In genomic region chr17:26385252-26386130, GRCm38 (mm10) we compare ENCODE assay signal across 14 mouse cellular contexts. TPM values are rescaled to one million over a fixed set of nuclear protein-coding genes. Genes with fewer than 3 reads are reported as not detected.
A peak's percentile ranks its signal among the peaks of the same experiment; 100 is the strongest.
DNase-seq lines count a peak whose midpoint lies in the region; ATAC-seq and TF ChIP-seq lines count a peak whose summit lies in the region.
"Had no signal": no experiment of that assay in that cellular context is flagged by ENCODE, and none has a peak within 500 bp of the region (broad histone marks: within the 10 kb centered on the region; RNA-seq: fewer than 3 reads in every experiment).

No protein-coding gene starts in this region.

- DNase-seq in gastrocnemius, postnatal 25 days: peak; percentile 42
- DNase-seq in gastrocnemius, postnatal 10 days: no peak
- DNase-seq in heart, adult 8-10 months (ENCODE audit: low spot score): peak; percentile 83
- DNase-seq in lung, postnatal 10 days: peak; percentile 64
- no peak for DNase-seq in layer of hippocampus, postnatal 25 days (ENCODE audit: extremely low spot score in 1 of 2, low spot score in 1 of 2)
- DNase-seq in hindbrain, postnatal 0 days (ENCODE audit: low spot score): no peak
- DNase-seq in adipocyte (ENCODE audit: low spot score): no peak
- DNase-seq: right cerebral cortex, adult 18-20 months had no signal

- peaks cover 39% of the 10 kb centered on the region for H3K4me1 ChIP-seq in intestine, embryonic 16.5 days (ENCODE audit: control insufficient read depth, insufficient read depth, low read length)
- H3K4me1 ChIP-seq in hindbrain, postnatal 0 days (ENCODE audit: insufficient read depth, low read length): peaks cover 21% of the 10 kb centered on the region

- no peaks in the 10 kb centered on the region for H3K36me3 ChIP-seq in intestine, embryonic 16.5 days (ENCODE audit: control insufficient read depth, insufficient read depth, low read length)
- H3K36me3 ChIP-seq in hindbrain, postnatal 0 days (ENCODE audit: insufficient read depth, low read length): no peaks in the 10 kb centered on the region
- H3K36me3 ChIP-seq: forebrain, embryonic 10.5 days; liver, embryonic 12.5 days; midbrain, embryonic 10.5 days; neural tube, embryonic 12.5 days had no signal

- ATAC-seq in intestine, embryonic 16.5 days: no peak
- ATAC-seq in hindbrain, postnatal 0 days: no peak
- ATAC-seq: liver, embryonic 12.5 days; Patski had no signal

- no peaks in the 10 kb centered on the region for H3K27me3 ChIP-seq in intestine, embryonic 16.5 days (replicated peaks; ENCODE audit: control insufficient read depth, insufficient read depth, low read length)
- no peaks in the 10 kb centered on the region for H3K27me3 ChIP-seq in hindbrain, postnatal 0 days (ENCODE audit: insufficient read depth, low read length)
- H3K27me3 ChIP-seq: neural tube, embryonic 12.5 days; Patski had no signal

- no peak overlapping the region for H3K4me2 ChIP-seq in intestine, embryonic 16.5 days (ENCODE audit: low read depth, low read length)
- no peak overlapping the region for H3K4me2 ChIP-seq in hindbrain, postnatal 0 days (ENCODE audit: low read depth, low read length)
- H3K4me2 ChIP-seq: liver, embryonic 12.5 days; neural tube, embryonic 12.5 days had no signal

- no peak for TF ChIP-seq CTCF in hindbrain, postnatal 0 days (IDR thresholded peaks at IDR 0.05; ENCODE audit: low read depth)

- peak overlapping the region; percentile 54 for H3K27ac ChIP-seq in intestine, embryonic 16.5 days (ENCODE audit: low read length)
- H3K27ac ChIP-seq in hindbrain, postnatal 0 days: no peak overlapping the region
- H3K27ac ChIP-seq: forebrain, embryonic 10.5 days; liver, embryonic 12.5 days; midbrain, embryonic 10.5 days; neural tube, embryonic 12.5 days had no signal

- no peak overlapping the region for H3K4me3 ChIP-seq in intestine, embryonic 16.5 days (ENCODE audit: low read length)
- H3K4me3 ChIP-seq in hindbrain, postnatal 0 days (ENCODE audit: low read length): no peak overlapping the region
- H3K4me3 ChIP-seq: forebrain, embryonic 10.5 days; liver, embryonic 12.5 days; midbrain, embryonic 10.5 days; neural tube, embryonic 12.5 days had no signal

- H3K9me3 ChIP-seq in intestine, embryonic 16.5 days (ENCODE audit: control insufficient read depth, low read length): no peaks in the 10 kb centered on the region
- no peaks in the 10 kb centered on the region for H3K9me3 ChIP-seq in hindbrain, postnatal 0 days (ENCODE audit: low read length)
- H3K9me3 ChIP-seq: forebrain, embryonic 10.5 days; liver, embryonic 12.5 days; midbrain, embryonic 10.5 days; neural tube, embryonic 12.5 days had no signal

- H3K9ac ChIP-seq in intestine, embryonic 16.5 days (ENCODE audit: low read depth, low read length): no peak overlapping the region
- H3K9ac ChIP-seq in hindbrain, postnatal 0 days (replicated peaks; ENCODE audit: low read length): no peak overlapping the region
- H3K9ac ChIP-seq: liver, embryonic 12.5 days; neural tube, embryonic 12.5 days had no signal

- WGBS in intestine, embryonic 16.5 days: 89% methylated on average over 11 of the region's 11 CpGs
- WGBS in hindbrain, postnatal 0 days: 90% methylated on average over 11 of the region's 11 CpGs

RNA-seq across cellular contexts. Expression of gene Neurl1b, which starts 29.1 kb away (rescaled TPM):
- 1 to 10 TPM; 2.6 to 4.1 TPM for total RNA-seq in gastrocnemius, postnatal 25 days (2021)
- 10 to 100 TPM; 11.6 to 12.7 TPM for total RNA-seq in gastrocnemius, postnatal 10 days (2021)
- total RNA-seq in heart, adult 8-10 months (2022): 1 to 10 TPM; 3.6 to 5.1 (median 4.4) TPM
- 1.5 and 1.6 TPM in 2 replicates for polyA plus RNA-seq in intestine, embryonic 16.5 days (2015; fragmentation: Nextera tagmentation; extraction: Ambion mirVana)
- total RNA-seq in layer of hippocampus, postnatal 25 days (2021): 10 to 100 TPM; 72.1 to 76.1 TPM
- 60.4 and 67.5 TPM in 2 replicates for total RNA-seq in hindbrain, postnatal 0 days (2014; rRNA removed)
- 1.7 and 2.1 TPM in 2 replicates for polyA plus RNA-seq in hindbrain, postnatal 0 days (2015; fragmentation: Nextera tagmentation; extraction: Ambion mirVana)

Comparison
In these comparisons a context has a peak if more than half of its experiments do, and no peak if none do; other contexts are left out.
1. DNase-seq: peak in gastrocnemius, postnatal 25 days (single experiment), heart, adult 8-10 months (single experiment) and lung, postnatal 10 days (single experiment); none in gastrocnemius, postnatal 10 days (single experiment), layer of hippocampus, postnatal 25 days (0 of 2), hindbrain, postnatal 0 days (single experiment) and adipocyte (single experiment).